Comparison of ENCODE assay signal across 18 mouse cellular contexts in genomic region chr5:128677373-128677772, GRCm38 (mm10). TPM values are rescaled to one million over a fixed set of nuclear protein-coding genes. Genes with fewer than 3 reads are reported as not detected.
"Had no signal": no experiment of that assay in that cellular context is flagged by ENCODE, and none has a peak within 500 bp of the region (broad histone marks: within the 10 kb centered on the region; RNA-seq: fewer than 3 reads in every experiment).

No protein-coding gene starts in this region.

- H3K4me2 ChIP-seq: liver, embryonic 11.5 days; liver, embryonic 13.5 days; liver, embryonic 15.5 days; midbrain, embryonic 11.5 days; midbrain, embryonic 13.5 days; midbrain, embryonic 15.5 days; neural tube, embryonic 12.5 days had no signal

- H3K36me3 ChIP-seq: liver, embryonic 13.5 days; liver, embryonic 15.5 days; midbrain, embryonic 13.5 days; midbrain, embryonic 15.5 days; neural tube, embryonic 12.5 days had no signal

- H3K9me3 ChIP-seq: liver, embryonic 13.5 days; liver, embryonic 15.5 days; midbrain, embryonic 13.5 days; midbrain, embryonic 15.5 days; neural tube, embryonic 12.5 days had no signal

- H3K27me3 ChIP-seq: liver, embryonic 13.5 days; liver, embryonic 15.5 days; megakaryocyte, embryonic 14.5 days; midbrain, embryonic 13.5 days; midbrain, embryonic 15.5 days; neural tube, embryonic 12.5 days had no signal

- H3K9ac ChIP-seq: liver, embryonic 13.5 days; liver, embryonic 15.5 days; liver, postnatal 0 days; midbrain, embryonic 13.5 days; midbrain, embryonic 15.5 days; neural tube, embryonic 12.5 days had no signal

- ATAC-seq: liver, postnatal 0 days; midbrain, embryonic 13.5 days; midbrain, embryonic 15.5 days had no signal

- DNase-seq: liver; liver, embryonic 13.5 days; liver, postnatal 0 days; lung, adult 2 months; right cerebral cortex, postnatal 14 days; thymus, adult 18-20 months; thymus, postnatal 14 days; thymus, postnatal 36 days had no signal

- H3K27ac ChIP-seq: liver, embryonic 13.5 days; liver, embryonic 15.5 days; macrophage; midbrain, embryonic 13.5 days; midbrain, embryonic 15.5 days; neural tube, embryonic 12.5 days had no signal

- H3K4me3 ChIP-seq: liver, embryonic 13.5 days; liver, embryonic 15.5 days; megakaryocyte, embryonic 14.5 days; midbrain, embryonic 13.5 days; midbrain, embryonic 15.5 days; neural tube, embryonic 12.5 days had no signal

- H3K4me1 ChIP-seq: liver, embryonic 13.5 days; liver, embryonic 15.5 days; megakaryocyte, embryonic 14.5 days; midbrain, embryonic 13.5 days; neural tube, embryonic 12.5 days had no signal

RNA-seq across cellular contexts. Expression of gene Piwil1, which starts 25.0 kb away (rescaled TPM):
- polyA plus RNA-seq: liver, embryonic 11.5 days; liver, embryonic 13.5 days; liver, embryonic 15.5 days; liver, postnatal 0 days; lung, adult 2 months; macrophage; spleen, adult 2 months; thymus, postnatal 0 days had no signal
